Mouse (Mus musculus) testis, adult 2 months (tissue): ENCODE data around the gene Krt80. TPM values are rescaled to one million over a fixed set of nuclear protein-coding genes. Genes with fewer than 3 reads are reported as not detected.

ENCODE experiments used
- H3K27ac ChIP-seq: fragments of 200-500 bp; 2 replicates; pipeline ENCODE4 v1.5.1; 2012; ENCODE audit warnings: low read depth, low read length; ENCODE audit not compliant: control insufficient read depth, insufficient read depth
- H3K27me3 ChIP-seq: fragments of 200-500 bp; 2 replicates; pipeline ENCODE4 v1.6.1; 2012; ENCODE audit warnings: mild to moderate bottlenecking, low read length, moderate library complexity; ENCODE audit not compliant: control insufficient read depth, insufficient read depth
- H3K36me3 ChIP-seq: fragments of 200-500 bp; 2 replicates; pipeline ENCODE4 v1.6.1; 2012; ENCODE audit warnings: mild to moderate bottlenecking, low read length; ENCODE audit not compliant: control insufficient read depth, insufficient read depth
- H3K4me1 ChIP-seq: fragments of 200-500 bp; 2 replicates; pipeline ENCODE4 v1.6.1; 2012; ENCODE audit warnings: low read length; ENCODE audit not compliant: control insufficient read depth, insufficient read depth
- H3K4me3 ChIP-seq: fragments of 200-500 bp; 2 replicates; pipeline ENCODE4 v1.5.1; 2012; ENCODE audit warnings: low read depth, mild to moderate bottlenecking, low read length, moderate library complexity, mixed read lengths; ENCODE audit not compliant: control insufficient read depth
- CTCF ChIP-seq: fragments of 200-500 bp; IDR thresholded peaks from 2 replicates; pipeline ENCODE4 v1.5.1; 2012; ENCODE audit warnings: low read depth, mild to moderate bottlenecking, inconsistent platforms, low read length, moderate library complexity; ENCODE audit not compliant: control insufficient read depth, insufficient read depth, insufficient replicate concordance
- POLR2A ChIP-seq: fragments of 200-500 bp; IDR thresholded peaks from 2 replicates; pipeline ENCODE4 v1.6.1; 2012; ENCODE audit warnings: low read depth, mild to moderate bottlenecking, inconsistent platforms, low read length, moderate library complexity; ENCODE audit not compliant: control insufficient read depth
- polyA plus RNA-seq: library from polyadenylated mRNA; depleted of rRNA; stranded (reverse); fragments of >200 nt; gene quantifications from 2 replicates; pipeline ENCODE4 v1.2.3, GENCODE M21; 2012

The Krt80 gene
- polyA plus RNA-seq, 1 experiment = 0.32 TPM

DNA sequence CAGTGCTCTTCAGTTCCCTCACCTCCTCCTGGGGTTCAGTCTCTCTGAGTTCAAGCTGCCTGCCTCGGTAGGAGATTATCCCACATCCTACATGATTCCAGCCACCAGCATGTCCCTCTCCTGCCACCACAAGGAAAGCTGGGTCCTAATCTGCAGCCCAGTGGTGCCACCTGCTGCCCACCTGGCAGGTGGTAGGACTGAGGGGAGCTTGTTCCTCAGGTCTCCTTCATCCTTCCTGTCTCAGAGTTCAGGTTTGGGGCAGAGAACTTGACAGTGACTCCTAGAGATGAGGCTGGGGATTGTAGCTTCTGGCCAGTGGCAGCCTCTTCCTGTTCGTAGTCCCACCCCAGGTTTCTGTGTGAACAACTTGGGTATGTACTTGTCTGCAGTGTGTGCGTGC lies 17.2 kb upstream of the Krt80 start:
- no peak for TF ChIP-seq POLR2A
- H3K36me3 ChIP-seq = no peaks in the 10 kb centered on the region

DNA sequence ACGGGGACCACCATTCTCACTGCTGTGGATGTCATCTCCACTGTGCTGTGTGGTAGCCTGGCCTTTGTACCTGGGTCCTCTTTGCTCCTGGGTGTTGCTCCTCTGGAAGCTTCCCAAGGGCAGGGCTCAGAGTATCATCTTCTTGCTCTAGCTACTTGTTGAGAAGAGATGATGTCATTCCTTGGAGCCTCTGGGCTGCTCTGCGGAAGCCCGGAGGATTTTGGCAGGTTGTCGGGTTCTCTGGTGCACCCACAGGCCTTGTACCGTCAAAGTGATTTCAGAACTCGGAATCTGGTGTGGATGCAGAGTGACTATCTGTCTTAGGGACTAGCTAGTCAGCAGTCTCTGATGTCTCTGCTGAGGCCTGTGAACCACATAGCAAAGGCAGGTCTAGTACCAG lies 15.1 kb upstream of the Krt80 start:
- Histone ChIP-seq H3K36me3 (no peaks in the 10 kb centered on the region), H3K4me1 (no peaks in the 10 kb centered on the region), H3K27ac (no peak overlapping the region), H3K27me3 (no peaks in the 10 kb centered on the region), H3K4me3 (no peak overlapping the region)
- no peak for TF ChIP-seq POLR2A
- TF ChIP-seq CTCF = no peak

More for the DNA sequence above, 17.2 kb upstream of the Krt80 start:
- no peaks in the 10 kb centered on the region for H3K27me3 ChIP-seq
- H3K4me1 ChIP-seq = no peaks in the 10 kb centered on the region
- no peak overlapping the region for H3K4me3 ChIP-seq
- H3K27ac ChIP-seq = no peak overlapping the region

DNA sequence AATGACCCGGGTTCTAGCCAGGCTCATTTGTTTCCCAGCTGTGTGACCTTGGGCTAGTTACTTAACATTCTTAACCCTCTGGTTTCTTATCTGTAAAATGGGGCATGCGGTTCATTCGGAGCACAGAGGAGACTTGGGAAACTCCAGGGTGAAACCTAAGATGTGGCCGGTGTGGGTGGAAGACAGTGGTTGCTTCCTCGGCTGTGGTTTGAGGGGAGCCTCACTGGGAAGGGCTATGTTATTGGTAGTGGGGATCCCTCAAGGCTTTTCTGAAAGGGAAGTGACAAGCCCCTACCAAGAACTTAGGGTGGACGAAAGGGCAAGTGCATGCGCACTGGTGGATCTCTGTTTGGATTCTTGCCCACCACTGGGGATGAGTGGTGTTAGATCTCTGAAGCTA lies 14.6 kb upstream of the Krt80 start:
- H3K27ac ChIP-seq = no peak overlapping the region
- no peaks in the 10 kb centered on the region for H3K4me1 ChIP-seq
- no peak overlapping the region for H3K4me3 ChIP-seq
- H3K27me3 ChIP-seq = no peaks in the 10 kb centered on the region
- no peak for TF ChIP-seq POLR2A
- no peak for TF ChIP-seq CTCF
- no peaks in the 10 kb centered on the region for H3K36me3 ChIP-seq

DNA sequence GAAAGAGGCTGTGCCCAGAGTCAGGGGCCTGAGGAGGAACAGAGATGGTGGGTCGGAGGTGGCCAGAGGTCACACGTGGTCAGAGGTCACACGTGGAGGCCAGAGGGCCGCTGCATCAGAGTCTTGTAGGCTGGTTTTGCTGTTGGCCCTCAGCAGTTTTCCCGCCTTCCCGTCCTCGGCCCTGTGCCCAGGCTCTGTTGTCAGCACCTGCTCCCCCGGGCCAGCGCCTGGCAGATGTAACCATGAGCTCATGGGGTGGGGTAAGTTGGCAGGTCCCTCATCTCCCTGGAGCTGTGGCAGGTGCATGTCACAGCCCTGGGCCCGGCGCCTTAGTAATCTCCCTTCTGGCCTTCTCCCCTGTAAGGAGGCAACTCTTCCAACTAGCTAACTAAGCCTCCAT lies 12.8 kb upstream of the Krt80 start:
- Histone ChIP-seq H3K4me1 (no peaks in the 10 kb centered on the region), H3K4me3 (no peak overlapping the region), H3K27me3 (no peaks in the 10 kb centered on the region), H3K27ac (no peak overlapping the region), H3K36me3 (no peaks in the 10 kb centered on the region)
- TF ChIP-seq POLR2A (no peak), CTCF (no peak)

DNA sequence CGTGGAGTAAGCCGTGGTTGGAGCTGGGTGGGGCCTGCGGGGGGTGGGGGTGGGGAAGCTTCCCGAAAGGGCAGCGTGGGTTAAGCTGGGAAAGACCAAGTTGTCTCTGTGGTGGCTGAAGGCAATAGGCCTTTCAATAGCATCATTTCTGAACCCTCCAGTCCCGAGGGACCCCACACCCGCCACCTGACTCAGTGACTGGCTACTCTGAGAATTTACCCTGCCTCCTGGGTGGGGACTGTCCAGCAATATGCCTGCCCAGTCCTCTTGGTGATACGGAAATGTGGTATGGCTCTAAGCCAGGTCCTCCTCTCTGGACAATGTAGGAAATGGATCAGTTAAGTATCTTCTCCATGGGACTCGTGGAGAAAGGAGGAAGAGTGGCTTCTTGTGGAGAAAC lies 11.8 kb upstream of the Krt80 start:
- no peaks in the 10 kb centered on the region for H3K4me1 ChIP-seq
- no peaks in the 10 kb centered on the region for H3K27me3 ChIP-seq
- TF ChIP-seq CTCF (no peak), POLR2A (no peak)
- H3K27ac ChIP-seq = no peak overlapping the region
- H3K4me3 ChIP-seq = no peak overlapping the region
- H3K36me3 ChIP-seq = no peaks in the 10 kb centered on the region

DNA sequence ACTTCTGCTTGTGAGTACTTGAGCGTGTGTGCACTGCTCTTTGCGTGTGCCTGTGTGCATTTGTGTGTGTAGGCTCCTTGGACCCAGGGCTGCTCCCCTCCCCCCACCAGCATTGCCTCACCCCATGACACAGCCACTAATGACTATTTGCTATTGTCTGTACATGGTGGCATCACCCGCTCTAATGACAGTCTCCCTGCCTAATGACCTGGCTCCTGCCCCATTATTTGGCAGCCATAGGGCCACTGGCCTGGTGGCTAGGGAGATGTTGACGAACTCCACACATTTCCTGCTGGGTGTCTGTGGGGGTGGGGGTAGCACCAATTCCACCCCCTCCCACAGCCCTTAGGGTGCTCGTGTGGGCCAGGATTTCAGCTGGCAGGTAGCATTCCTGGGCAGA lies 8.7 kb upstream of the Krt80 start:
- Histone ChIP-seq H3K27ac (no peak overlapping the region), H3K36me3 (no peaks in the 10 kb centered on the region), H3K4me3 (no peak overlapping the region), H3K4me1 (no peaks in the 10 kb centered on the region), H3K27me3 (no peaks in the 10 kb centered on the region)
- TF ChIP-seq POLR2A (no peak), CTCF (no peak)

- TF ChIP-seq CTCF (no peak), POLR2A (no peak)
These were observed 6.8 kb upstream of the Krt80 start for GRCm38 (mm10) chr15:101376776-101377061.

GRCm38 (mm10) chr15:101375956-101376775 lies 6.2 kb upstream of the Krt80 start:
- H3K27me3 ChIP-seq = no peaks in the 10 kb centered on the region
- H3K27ac ChIP-seq = no peak overlapping the region
- TF ChIP-seq CTCF = no peak
- TF ChIP-seq POLR2A = no peak
- H3K4me1 ChIP-seq = no peaks in the 10 kb centered on the region
- no peak overlapping the region for H3K4me3 ChIP-seq
- H3K36me3 ChIP-seq = no peaks in the 10 kb centered on the region

More at GRCm38 (mm10) chr15:101376776-101377061, 6.8 kb upstream of the Krt80 start:
- no peaks in the 10 kb centered on the region for H3K36me3 ChIP-seq
- H3K27ac ChIP-seq = no peak overlapping the region
- H3K4me3 ChIP-seq = no peak overlapping the region
- H3K27me3 ChIP-seq = no peaks in the 10 kb centered on the region
- H3K4me1 ChIP-seq = no peaks in the 10 kb centered on the region
